Mouse (Mus musculus): Measurements from ENCODE around the gene Myg1.

Myg1 gene

GRCm38 (mm10) chr15:102344490-102344889 is 13.0 kb downstream of the Myg1 start:
- DNase-seq (ENCODE audit: low spot score in 2 of 2): no peak

- no peak for DNase-seq (ENCODE audit: low spot score in 2 of 2)
Measured at GRCm38 (mm10) chr15:102346444-102346843, 14.9 kb downstream of the Myg1 start.

GRCm38 (mm10) chr15:102350138-102350941 is 18.8 kb downstream of the Myg1 start, which contains the start of gene Aaas:
Gene Aaas, minus strand, starts transcription at chr15:102350771.
- peak; percentile 91 to 93 for DNase-seq (ENCODE audit: low spot score in 2 of 2)

GRCm38 (mm10) chr15:102350942-102351291 is 19.4 kb downstream of the Myg1 start:
- DNase-seq (ENCODE audit: low spot score in 2 of 2): no peak

GRCm38 (mm10) chr15:102352177-102352576 is 20.7 kb downstream of the Myg1 start:
- no peak for DNase-seq (ENCODE audit: low spot score in 2 of 2)

- DNase-seq (ENCODE audit: low spot score in 2 of 2): no peak
Measured at GRCm38 (mm10) chr15:102353986-102354385, 22.5 kb downstream of the Myg1 start.

- DNase-seq (ENCODE audit: low spot score in 2 of 2): no peak
Measured at GRCm38 (mm10) chr15:102355134-102355870, 23.8 kb downstream of the Myg1 start.

- no peak for DNase-seq (ENCODE audit: low spot score in 2 of 2)
Measured at GRCm38 (mm10) chr15:102355871-102356441, 24.4 kb downstream of the Myg1 start.

GRCm38 (mm10) chr15:102356501-102357325 is 25.2 kb downstream of the Myg1 start:
- no peak for DNase-seq (ENCODE audit: low spot score in 2 of 2)

- DNase-seq (ENCODE audit: low spot score in 2 of 2): no peak
Measured at GRCm38 (mm10) chr15:102358126-102358525, 26.6 kb downstream of the Myg1 start.

- no peak for DNase-seq (ENCODE audit: low spot score in 2 of 2)
Measured at GRCm38 (mm10) chr15:102358834-102359233, 27.3 kb downstream of the Myg1 start.

- DNase-seq (ENCODE audit: low spot score in 2 of 2): no peak
Measured at GRCm38 (mm10) chr15:102362648-102363047, 31.1 kb downstream of the Myg1 start.

- no peak for DNase-seq (ENCODE audit: low spot score in 2 of 2)
Measured at GRCm38 (mm10) chr15:102364678-102365077, 33.2 kb downstream of the Myg1 start.

- no peak for DNase-seq (ENCODE audit: low spot score in 2 of 2)
Measured at GRCm38 (mm10) chr15:102366238-102366637, 34.7 kb downstream of the Myg1 start.

- no peak for DNase-seq (ENCODE audit: low spot score in 2 of 2)
Measured at GRCm38 (mm10) chr15:102366733-102367344, 35.3 kb downstream of the Myg1 start, which contains the start of gene Sp7. Gene Sp7, minus strand, starts transcription at chr15:102367182.

GRCm38 (mm10) chr15:102369972-102370371 is 38.5 kb downstream of the Myg1 start:
- no peak for DNase-seq (ENCODE audit: low spot score in 2 of 2)

GRCm38 (mm10) chr15:102370727-102371126 is 39.2 kb downstream of the Myg1 start:
- DNase-seq (ENCODE audit: low spot score in 2 of 2): no peak

- peak; percentile 39 to 62 for DNase-seq (ENCODE audit: low spot score in 2 of 2)
Measured at GRCm38 (mm10) chr15:102376453-102377162, 45.1 kb downstream of the Myg1 start.

GRCm38 (mm10) chr15:102377163-102377543 is 45.6 kb downstream of the Myg1 start:
- peak; percentile 79 to 85 for DNase-seq (ENCODE audit: low spot score in 2 of 2)

- no peak for DNase-seq (ENCODE audit: low spot score in 2 of 2)
Measured at GRCm38 (mm10) chr15:102377810-102378262, 46.3 kb downstream of the Myg1 start.

Data from urinary bladder, adult 18-20 months (tissue).